Mouse (Mus musculus) G1E (cell line): Measurements from ENCODE around the gene Siglecg.

ENCODE experiments used
- CTCF ChIP-seq: IDR thresholded peaks from 2 replicates; pipeline ENCODE4 v1.5.1; 2012; ENCODE audit warnings: low read depth, low read length, inconsistent platforms, mixed read lengths
- GATA1 ChIP-seq: IDR thresholded peaks from 2 replicates; pipeline ENCODE4 v1.6.1; 2012; ENCODE audit warnings: borderline replicate concordance, low read length, inconsistent platforms, mixed read lengths
- GATA2 ChIP-seq: IDR thresholded peaks from 2 replicates; pipeline ENCODE4 v1.6.1; 2012; ENCODE audit warnings: low read depth, low read length, inconsistent platforms, borderline replicate concordance
- TAL1 ChIP-seq: conservative IDR thresholded peaks from 2 replicates; pipeline ENCODE4 v1.6.1; 2012; ENCODE audit warnings: low read depth, low read length, inconsistent platforms, mixed read lengths

- TF ChIP-seq CTCF, result peak; percentile 97
- no peak for TF ChIP-seq GATA1
- no peak for TF ChIP-seq TAL1
- no peak for TF ChIP-seq GATA2
These were observed 15.1 kb downstream of the Siglecg start for GRCm38 (mm10) chr7:43422995-43423617.
